Mouse (Mus musculus) neutrophil, adult 5-6 weeks (primary cell): Measurements from ENCODE around the gene Vopp1. TPM values are rescaled to one million over a fixed set of nuclear protein-coding genes. Genes with fewer than 3 reads are reported as not detected.
A peak's percentile ranks its signal among the peaks of the same experiment; 100 is the strongest.

Experiments used
- ATAC-seq: fragments of 151-379, 151-347 bp; 2 replicates; pipeline ENCODE4 v1.8.0; 2017; ENCODE audit warnings: mild to moderate bottlenecking, moderate TSS enrichment; ENCODE audit not compliant: insufficient number of reproducible peaks, poor library complexity, low FRiP score, severe bottlenecking; ENCODE audit errors: extremely low read depth
- total RNA-seq: library from RNA; stranded (forward); fragments of 200-1000 nt; gene quantifications from 2 replicates; pipeline ENCODE4 v1.2.3, GENCODE M21; 2017

The Vopp1 gene
- total RNA-seq, 1 experiment from 2014 or later = 19.4 TPM

DNA sequence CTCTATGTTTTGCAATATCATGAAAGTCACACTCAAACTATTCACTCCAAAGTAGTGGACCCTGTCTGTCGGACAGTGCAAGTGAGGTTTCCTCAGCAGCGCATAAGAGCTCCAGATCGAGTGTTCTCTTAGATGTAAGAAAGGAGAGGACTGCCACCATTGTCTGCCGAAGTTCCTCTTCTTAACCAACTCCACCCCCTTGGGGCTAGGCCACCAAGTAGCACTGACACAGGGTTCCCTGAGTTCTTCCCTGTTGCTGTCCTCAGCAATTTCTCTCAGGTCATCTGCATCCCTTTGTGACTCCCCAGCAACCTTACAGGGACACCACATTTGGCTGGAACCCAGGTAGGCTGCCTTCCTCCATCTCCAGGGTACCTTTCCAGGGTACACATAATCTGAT lies 34.4 kb downstream of the Vopp1 start:
- ATAC-seq = peak; percentile 83

DNA sequence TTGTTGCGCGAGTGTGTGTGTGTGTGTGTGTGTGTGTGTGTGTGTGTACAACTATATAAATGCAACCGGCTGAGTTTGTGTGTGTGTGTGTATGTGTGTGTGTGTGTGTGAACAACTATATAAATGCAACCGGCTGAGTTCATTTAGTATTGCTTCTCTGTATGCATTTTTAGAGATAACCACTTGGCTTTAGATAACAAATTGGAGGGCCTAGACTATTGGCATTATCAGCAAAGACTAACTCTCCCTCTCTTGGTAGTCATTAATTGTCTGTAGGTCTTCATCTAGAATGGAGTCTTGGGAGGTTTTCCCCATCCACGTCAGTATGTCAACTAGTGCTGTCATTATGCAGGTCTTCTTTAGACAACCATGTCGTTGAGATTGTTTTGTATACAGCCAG lies 37.6 kb downstream of the Vopp1 start:
- no peak for ATAC-seq

DNA sequence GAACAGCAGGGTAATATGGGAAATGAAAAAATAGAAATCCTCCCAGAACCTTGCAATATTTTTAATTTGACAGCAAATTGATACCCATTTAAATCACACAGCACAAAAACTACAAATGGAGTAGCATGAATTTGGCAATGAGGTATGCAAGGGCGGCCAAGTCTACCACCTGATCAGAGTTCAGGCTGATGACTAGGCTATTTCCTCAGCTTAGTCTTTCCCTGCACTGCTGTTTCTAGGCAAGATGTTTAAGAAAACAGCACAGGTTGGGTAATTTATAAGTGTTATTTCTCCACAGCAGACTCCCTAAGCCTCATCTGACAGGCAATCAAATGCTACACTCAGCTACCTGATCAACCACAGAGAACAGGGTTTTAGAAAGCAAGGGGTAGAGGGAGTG lies 40.7 kb downstream of the Vopp1 start:
- ATAC-seq = peak; percentile 55; the same call in 1 of the 2 replicates

DNA sequence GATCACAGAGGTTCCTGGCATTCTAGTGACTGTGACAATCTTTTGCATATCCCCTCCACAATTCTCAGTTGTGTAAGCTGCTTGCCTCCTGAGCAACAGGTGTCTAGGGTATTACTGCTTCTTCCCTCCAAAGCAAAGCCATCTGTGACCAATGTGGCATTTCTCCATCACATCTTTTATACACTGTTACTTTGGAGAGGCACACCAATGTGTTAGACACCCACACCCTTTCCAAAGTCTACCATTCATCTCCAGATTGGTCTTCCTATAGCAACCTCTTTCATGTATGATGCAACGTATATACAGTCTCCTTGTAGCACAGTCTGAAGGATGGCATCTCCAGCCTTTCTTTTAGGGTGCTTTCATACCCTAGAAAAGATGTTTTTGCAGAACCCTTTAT lies 42.3 kb downstream of the Vopp1 start:
- no peak for ATAC-seq

DNA sequence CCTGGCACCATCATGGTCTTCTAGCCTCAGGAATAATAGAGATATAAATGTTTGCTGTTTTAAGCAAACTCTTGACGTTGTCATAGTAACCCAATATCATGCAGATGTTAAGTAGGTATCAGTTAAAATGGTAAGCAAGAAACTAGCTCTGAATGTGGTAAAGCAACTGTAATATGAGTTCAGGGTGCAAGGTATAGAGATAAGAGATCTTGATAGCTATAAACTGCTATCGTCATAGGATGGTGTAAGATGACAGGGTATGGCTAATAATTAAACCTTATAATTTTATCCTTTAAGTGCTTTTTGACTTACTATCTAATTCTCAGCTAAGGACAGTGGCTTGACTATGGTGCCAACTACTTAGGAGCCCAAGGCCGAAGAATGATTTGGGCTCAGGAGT lies 44.6 kb downstream of the Vopp1 start:
- ATAC-seq = no peak

DNA sequence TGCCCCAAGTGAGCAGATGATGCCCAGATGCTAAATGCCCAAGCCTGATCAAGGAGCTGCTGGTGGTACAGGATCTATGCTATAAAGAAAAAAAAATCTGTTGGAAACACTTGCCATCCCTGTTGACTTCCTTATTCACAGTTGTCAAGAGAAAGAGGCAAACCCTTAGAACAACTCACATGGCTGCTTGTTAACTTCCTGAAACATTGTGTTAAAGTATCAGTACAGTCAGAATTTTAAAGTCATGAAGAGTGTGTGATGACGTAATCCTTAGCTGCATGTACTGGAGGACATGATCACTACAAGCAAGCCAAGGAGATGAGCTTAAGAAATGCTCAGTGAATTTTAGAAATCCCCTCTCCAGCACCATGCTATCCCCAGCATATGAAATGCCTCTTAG lies 51.2 kb downstream of the Vopp1 start:
- peak; percentile 33; the same call in 1 of the 2 replicates for ATAC-seq

DNA sequence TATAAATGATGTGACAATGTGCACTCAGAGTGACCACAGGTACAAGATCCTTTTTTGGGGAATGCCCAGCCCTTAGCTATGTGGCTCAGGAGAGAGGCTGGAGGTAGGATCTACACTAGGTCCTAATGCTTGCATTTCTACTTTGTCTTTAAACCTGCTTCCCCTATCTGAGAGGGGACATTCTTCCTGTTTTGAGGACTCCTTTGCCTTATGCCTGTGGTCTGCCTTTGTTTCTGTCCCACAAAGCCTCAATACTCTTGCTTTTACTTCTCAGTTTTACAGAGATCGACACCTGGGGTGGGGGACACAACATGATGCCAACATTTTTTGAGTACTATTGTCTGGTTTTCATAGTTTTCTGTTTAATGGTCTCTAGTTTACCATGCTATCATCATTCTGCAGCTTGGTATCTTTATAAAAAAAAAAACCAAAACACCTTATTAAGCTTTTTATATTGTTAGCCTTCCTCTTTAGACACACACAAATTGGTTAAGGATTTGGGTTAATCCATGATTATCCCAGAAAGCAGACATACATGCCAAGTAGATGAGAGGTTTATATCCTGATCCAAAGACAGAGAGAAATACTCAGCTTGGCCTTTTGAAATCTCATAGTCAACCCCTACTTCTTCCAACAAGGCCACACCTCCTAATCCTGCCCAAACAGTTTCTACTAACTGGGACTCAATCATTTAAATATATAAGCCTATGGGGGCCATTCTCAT lies 54.3 kb downstream of the Vopp1 start:
- ATAC-seq = no peak; the same call in 1 of the 2 replicates

DNA sequence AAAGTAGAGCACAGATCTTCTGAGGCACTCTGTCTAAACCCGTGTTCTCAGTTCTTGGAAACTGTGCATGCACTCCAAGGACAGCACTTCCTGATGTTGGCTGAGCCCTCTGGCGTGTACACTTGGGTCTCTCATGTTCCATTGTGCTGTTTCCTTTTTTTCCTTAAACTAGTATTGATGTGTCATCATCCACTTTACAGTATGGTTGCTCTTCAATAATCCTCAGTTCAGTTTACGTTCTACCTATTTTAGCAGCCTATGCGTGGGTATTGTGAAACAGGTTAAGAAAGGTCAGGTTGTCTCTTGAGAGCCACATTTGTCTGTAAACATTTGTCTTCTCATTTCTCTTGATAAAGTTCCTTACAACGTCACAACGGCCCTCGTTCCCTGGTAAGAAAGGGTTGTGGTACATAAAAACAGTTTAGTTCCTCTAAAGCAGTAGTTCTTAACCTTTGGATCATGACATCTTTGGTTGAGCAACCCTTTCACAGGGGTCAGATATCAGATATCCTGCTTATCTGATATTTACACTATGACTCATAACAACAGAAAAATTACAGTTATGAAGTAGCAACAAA lies 55.9 kb downstream of the Vopp1 start:
- ATAC-seq = peak; percentile 69

DNA sequence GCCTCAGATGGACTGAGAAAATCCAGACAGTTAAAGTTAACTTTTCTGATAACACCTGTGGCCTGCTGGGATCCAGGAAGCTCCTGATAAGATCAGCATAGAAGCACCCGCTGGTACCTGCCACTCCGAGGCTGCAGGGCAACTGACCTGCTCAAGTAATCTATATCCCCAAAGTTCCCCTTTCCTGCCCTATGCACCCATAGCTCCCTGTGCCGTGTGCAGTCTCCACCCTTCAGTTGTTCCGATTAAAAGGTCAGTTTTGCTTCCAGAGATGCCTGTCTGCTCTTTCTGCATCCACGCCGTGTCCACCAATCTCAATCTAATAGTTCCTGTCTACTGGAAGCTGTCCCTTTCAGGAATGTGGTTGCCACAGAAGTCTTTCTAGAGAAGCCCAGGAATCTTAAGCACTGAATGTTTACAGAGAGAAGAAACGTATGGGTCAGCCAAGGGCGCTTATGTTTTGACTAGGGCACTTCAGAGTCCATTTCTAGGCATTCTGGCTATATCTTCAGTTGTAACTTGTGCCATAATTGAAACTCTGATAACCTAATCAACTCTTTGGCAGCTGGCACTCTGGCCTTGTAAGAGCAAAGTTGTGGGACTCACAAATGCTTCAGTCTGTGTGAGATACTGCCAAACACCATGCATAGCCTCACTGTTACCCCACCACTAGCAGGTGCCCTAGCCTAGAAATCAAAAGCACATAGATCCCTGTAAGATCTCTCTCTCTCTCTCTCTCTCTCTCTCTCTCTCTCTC lies 57.7 kb downstream of the Vopp1 start:
- no peak for ATAC-seq

DNA sequence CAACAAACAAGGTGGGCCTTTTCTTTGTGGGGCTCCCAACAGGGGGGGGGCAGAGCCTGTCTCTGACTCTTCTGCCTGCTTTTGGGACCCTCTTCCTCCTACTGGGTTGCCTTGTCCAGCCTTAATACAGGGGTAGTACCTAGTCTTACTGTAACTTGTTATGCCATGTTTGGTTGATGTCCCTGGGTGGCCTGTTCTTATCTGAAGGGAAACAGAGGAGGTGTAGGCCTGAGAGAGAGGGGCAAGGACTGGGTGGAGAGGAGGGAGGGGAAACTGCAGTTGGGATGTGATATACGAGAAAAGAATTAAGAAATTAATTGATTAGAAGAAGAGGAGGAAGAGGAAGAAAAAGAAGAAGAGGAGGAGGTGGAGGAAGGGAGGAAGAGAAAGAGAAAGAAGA lies 58.7 kb downstream of the Vopp1 start:
- ATAC-seq = no peak

DNA sequence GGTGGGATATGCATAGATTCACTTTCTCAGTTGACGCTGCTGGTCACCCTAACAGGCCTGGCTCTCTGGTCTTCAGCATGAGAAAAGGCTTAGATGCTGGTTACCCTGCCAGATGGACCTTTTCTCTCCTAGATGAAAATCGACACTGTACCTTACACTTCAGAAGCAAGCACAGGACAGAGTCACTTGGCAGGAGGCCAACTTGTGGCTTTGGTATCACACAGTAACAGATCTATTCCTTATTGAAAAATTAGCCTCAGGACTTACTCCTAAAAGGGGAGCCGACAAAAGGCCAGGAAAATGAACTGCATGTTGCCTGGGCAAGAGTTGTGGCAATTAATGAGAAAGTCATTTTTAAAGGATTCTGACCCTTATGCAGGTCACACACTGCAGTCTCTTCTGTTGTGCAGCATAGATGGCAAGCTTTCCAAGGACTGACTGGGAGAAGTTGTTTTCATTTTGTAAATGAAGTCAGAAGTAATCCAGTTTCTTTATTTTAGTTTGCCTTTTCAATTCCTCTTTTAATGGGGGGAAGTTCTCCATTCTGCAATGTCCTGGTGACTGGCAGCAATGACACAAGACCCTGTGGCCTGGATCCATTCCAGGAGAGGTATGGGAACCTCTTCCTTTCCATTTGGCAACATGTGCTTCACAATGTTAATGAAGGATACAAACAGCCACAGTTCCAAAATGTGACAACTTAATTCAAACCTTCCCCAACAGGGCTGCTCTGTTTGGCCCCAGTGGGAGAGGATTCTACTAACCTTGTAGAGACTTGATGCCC lies 59.7 kb downstream of the Vopp1 start:
- ATAC-seq = peak; percentile 47

DNA sequence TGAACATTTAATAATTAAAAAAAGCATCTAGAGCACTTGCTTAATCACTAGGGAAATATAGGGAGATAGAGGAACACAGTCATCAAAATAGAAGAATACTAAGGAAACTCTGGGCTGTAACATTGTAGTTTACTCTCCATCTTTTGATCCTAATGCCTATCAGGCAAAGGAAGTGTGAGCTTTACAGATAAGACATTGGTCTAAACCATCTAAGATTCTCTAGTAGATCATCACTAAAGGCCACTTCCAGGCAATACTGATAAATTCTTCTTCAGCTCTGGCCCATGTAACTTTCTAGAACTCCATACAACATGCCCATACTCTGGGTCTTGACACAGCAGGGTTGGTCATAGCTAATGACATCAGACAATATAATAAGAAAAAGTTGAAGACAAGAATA lies 61.9 kb downstream of the Vopp1 start:
- ATAC-seq = no peak

DNA sequence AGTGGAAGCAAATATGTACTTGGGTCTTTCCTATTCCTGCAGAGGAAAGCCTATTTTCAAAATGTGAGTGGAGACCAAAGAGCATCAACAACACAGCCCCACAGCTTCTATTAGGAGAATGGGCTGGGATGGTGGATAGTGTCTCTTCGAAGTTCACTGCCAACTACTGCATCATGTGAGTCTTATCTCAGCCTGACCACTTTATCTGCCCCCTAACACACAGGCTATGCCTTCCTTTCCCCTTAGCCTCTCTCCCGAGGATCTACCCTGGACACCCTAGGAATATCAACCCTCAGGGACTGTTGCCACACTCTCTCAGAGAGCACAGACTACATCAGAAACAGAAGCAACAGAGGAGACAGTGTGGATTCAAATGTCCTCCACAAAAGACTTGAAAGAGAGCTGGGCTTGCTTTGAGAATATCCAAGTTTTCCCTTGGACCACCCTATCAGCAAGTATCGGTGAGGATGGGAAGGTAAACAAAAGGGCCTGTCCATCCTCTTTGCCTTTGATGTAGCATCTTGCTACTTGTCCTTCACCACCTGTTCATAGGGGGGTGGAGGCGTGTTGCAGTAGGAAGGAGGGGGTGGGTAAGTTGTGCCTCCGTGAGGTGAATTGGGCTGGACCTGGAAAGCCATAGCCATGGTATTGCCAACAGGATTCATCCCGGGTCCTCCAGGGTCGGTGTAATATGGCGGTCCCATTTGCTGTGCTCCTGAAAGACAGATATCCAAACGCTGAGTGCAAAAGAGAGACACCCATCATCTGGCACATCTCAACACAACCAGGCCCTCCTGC lies 70.8 kb downstream of the Vopp1 start:
- no peak for ATAC-seq

DNA sequence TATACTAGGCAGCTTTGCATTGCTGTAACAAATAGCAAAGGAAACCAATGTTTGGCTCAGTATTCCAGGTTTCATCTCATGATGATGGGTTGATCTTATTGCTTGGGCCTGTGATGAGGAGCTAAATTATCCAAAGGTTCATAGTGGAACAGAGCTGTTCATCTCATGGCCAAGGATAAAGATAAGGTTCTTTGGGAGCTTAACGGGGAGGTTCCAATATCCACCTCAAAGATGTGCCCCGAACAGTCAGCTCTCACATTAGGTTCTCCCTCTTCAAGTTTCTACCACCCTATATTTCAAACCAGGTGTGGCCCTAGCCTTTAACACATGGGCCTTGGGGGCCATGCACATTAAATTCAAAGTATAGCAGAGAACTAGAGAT lies 79.2 kb downstream of the Vopp1 start:
- no peak for ATAC-seq

DNA sequence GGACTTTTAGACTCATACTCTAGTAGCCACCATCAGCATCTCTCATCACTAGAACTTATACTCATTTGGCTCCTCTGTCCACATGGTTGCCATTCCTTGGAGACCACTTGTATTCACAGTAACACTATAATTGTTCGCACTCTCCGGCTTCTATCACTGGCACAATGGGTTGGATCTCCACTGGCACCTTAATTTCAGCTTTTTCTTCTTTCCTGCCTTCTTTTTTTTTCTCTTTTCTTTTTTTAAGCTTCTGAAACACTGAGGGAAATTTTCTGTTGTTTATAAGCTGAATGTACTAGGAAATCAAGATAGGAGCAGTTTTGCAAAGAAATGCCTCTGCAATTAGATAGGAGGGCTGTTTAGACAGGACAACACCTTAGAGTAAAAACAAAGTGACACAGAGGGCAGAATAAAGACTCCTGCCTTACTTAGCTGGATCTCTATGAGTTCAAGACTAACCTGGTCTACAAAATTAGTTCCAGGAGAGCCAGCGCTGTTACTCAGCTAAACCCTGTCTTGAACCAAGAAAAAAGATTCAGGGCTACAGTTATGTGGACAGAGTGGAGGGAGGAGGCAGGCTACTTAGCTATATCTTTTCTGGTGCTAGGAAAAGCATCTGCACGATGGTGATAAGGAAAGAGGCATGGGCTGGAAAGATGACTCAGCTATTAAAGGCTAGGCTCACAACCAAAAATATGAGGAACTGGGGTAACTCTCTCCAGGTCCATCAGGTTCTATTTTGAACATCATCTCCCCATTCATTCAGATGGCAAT lies 79.8 kb downstream of the Vopp1 start:
- ATAC-seq = no peak

DNA sequence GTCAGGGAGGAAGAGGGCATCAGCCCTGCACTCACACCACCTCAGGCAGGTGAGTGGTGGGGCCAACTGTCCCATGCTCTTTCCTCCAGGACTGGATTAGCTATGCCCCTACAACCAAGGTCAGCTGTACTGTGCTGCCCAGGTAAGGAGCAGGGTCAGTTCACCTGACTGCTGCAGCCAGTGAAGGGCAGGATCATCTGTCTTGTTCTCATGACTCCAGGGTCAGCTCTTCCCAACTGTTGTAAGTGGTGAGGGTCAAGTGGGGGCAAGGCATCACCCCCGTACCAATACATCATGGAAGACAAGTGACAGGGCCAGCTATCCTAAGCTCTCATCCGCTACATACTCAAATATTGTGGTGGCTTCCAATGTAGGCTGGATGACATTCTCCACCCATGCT lies 80.8 kb downstream of the Vopp1 start:
- no peak for ATAC-seq

DNA sequence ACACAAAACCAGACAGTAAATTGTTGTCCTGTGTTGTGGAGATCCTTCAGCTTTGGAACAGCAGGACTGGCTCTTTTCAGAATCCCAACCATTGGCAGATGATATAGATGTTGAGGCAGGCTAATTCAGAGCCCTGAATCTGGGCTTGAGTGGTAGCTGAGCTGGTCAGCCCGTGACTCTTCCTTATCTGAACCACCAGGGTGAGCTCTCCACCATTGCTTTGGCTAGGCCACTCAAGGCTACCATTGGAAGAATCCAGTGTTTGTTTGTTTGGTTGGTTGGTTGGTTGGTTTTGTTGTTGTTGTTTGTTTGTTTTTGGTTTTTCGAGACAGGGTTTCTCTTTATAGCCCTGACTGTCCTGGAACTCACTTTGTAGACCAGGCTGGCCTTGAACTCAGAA lies 81.6 kb downstream of the Vopp1 start:
- ATAC-seq = peak; percentile 87

DNA sequence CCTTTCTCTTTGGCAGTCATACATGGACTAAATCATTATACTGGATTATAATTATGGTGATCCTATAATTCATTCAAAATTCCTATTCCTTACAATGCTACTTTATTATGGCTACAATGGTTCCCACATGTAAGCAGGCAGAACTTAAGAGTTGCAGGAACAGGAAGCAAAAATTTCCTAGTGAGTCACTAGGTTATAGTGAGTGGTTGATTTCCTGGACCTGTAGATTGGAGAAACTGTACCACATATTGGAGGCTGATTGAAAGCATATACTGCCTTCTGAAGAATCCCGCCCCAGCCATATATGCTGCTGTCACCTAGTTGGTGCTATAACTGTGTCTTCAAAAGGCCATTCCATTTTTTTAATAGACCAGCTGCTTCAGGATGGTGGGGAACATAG lies 82.2 kb downstream of the Vopp1 start:
- ATAC-seq = no peak
